Comparison of ENCODE assay signal across 9 mouse cellular contexts in the genomic region with DNA sequence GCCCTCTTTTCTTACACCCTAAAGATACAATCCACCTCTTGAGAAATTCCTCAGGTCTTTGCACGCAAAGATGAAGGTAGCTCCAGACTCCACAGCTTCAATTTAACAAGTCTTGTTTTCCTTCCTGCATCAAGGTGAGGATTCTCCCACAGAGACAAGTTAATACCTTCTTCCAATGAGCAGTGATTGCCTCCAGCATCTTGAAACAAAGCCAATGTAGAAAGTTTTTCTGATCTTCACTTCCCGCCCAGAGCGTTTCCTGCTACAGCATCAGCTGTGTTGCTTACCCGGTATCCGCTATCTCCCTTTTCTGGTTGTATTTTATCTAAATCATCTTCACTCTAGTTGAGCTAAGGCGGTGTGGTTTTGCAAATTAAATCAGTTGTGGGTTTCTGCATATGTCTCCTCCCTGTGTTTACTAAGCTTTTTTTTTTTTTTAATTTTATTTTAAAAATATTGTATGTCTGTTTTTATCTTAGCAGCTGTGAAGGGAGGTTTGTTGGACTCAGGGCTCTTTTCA. TPM values are rescaled to one million over a fixed set of nuclear protein-coding genes. Genes with fewer than 3 reads are reported as not detected.
DNase-seq lines count a peak whose midpoint lies in the region; ATAC-seq and TF ChIP-seq lines count a peak whose summit lies in the region.
"Had no signal": no experiment of that assay in that cellular context is flagged by ENCODE, and none has a peak within 500 bp of the region (broad histone marks: within the 10 kb centered on the region; RNA-seq: fewer than 3 reads in every experiment).

No protein-coding gene starts in this region.

- H3K36me3 ChIP-seq in embryonic facial prominence, embryonic 15.5 days = no peaks in the 10 kb centered on the region
- no peaks in the 10 kb centered on the region for H3K36me3 ChIP-seq in midbrain, postnatal 0 days (ENCODE audit: insufficient read depth, low read length)

- no peaks in the 10 kb centered on the region for H3K9me3 ChIP-seq in embryonic facial prominence, embryonic 15.5 days (replicated peaks)
- no peaks in the 10 kb centered on the region for H3K9me3 ChIP-seq in midbrain, postnatal 0 days (ENCODE audit: low read length)

- DNase-seq in lung, postnatal 36 days = peak; percentile 34
- DNase-seq in lung, adult 18-20 months = no peak
- DNase-seq in thymus, postnatal 4 days = peak; percentile 58
- no peak for DNase-seq in midbrain, postnatal 0 days (ENCODE audit: low spot score)
- DNase-seq in urinary bladder, postnatal 25 days (ENCODE audit: low spot score) = no peak
- DNase-seq: left cerebral cortex, postnatal 4 days had no signal

- H3K4me1 ChIP-seq in embryonic facial prominence, embryonic 15.5 days = no peaks in the 10 kb centered on the region
- H3K4me1 ChIP-seq in midbrain, postnatal 0 days (ENCODE audit: insufficient read depth, low read length) = 0 out of 2 replicates have a peak, but pooled peaks cover 3% of the 10 kb centered on the region

- H3K27ac ChIP-seq in embryonic facial prominence, embryonic 15.5 days (replicated peaks) = no peak overlapping the region
- no peak overlapping the region for H3K27ac ChIP-seq in midbrain, postnatal 0 days (ENCODE audit: low read depth, low read length)

- 56% methylated on average over 6 of the region's 6 CpGs for WGBS in embryonic facial prominence, embryonic 15.5 days
- 88% methylated on average over 6 of the region's 6 CpGs for WGBS in midbrain, postnatal 0 days

- no peak overlapping the region for H3K9ac ChIP-seq in embryonic facial prominence, embryonic 15.5 days
- H3K9ac ChIP-seq in midbrain, postnatal 0 days (replicated peaks; ENCODE audit: low read length, poor library complexity, severe bottlenecking) = no peak overlapping the region

- no peak for TF ChIP-seq CTCF in midbrain, postnatal 0 days (IDR thresholded peaks at IDR 0.05)

- ATAC-seq in embryonic facial prominence, embryonic 15.5 days (ENCODE audit: insufficient number of reproducible peaks, low FRiP score, low TSS enrichment, low read depth) = no peak
- ATAC-seq in megakaryocyte, adult 5-6 weeks (ENCODE audit: poor library complexity, severe bottlenecking) = 0 out of 2 replicates have a peak, but pooled peaks have one; percentile 13
- no peak for ATAC-seq in midbrain, postnatal 0 days (ENCODE audit: low FRiP score)

- H3K4me3 ChIP-seq in embryonic facial prominence, embryonic 15.5 days (replicated peaks) = no peak overlapping the region
- no peak overlapping the region for H3K4me3 ChIP-seq in midbrain, postnatal 0 days (ENCODE audit: low read depth, low read length)

- H3K27me3 ChIP-seq in embryonic facial prominence, embryonic 15.5 days = no peaks in the 10 kb centered on the region
- H3K27me3 ChIP-seq in midbrain, postnatal 0 days (ENCODE audit: insufficient read depth, low read length) = no peaks in the 10 kb centered on the region

- H3K4me2 ChIP-seq in embryonic facial prominence, embryonic 15.5 days (replicated peaks) = 0 out of 2 replicates have a peak overlapping the region, but pooled peaks have one; percentile 6
- no peak overlapping the region for H3K4me2 ChIP-seq in midbrain, postnatal 0 days (ENCODE audit: low read depth, low read length, poor library complexity, severe bottlenecking)

RNA-seq across cellular contexts. Expression of gene Prkcq, which starts 21.3 kb away (rescaled TPM):
- 6.9 and 7.1 TPM in 2 replicates for polyA plus RNA-seq in embryonic facial prominence, embryonic 15.5 days (2015; fragmentation: Nextera tagmentation; extraction: Ambion mirVana)
- 3.2 and 4.3 TPM in 2 replicates for total RNA-seq in megakaryocyte, adult 5-6 weeks (2015)
- 3.5 and 3.9 TPM in 2 replicates for total RNA-seq in megakaryocyte, adult 5-6 weeks (2017)
- 6.9 and 8.2 TPM in 2 replicates for total RNA-seq in midbrain, postnatal 0 days (2014; rRNA removed)
- 7.1 and 8.4 TPM in 2 replicates for polyA plus RNA-seq in midbrain, postnatal 0 days (2015; fragmentation: Nextera tagmentation; extraction: Ambion mirVana)
- polyA plus RNA-seq: erythroblast, embryonic 14.5 days had no signal

Comparison
In these comparisons a context has a peak if more than half of its experiments do, and no peak if none do; other contexts are left out.
1. DNase-seq: peak in lung, postnatal 36 days (single experiment) and thymus, postnatal 4 days (single experiment); none in lung, adult 18-20 months (0 of 2), midbrain, postnatal 0 days (single experiment) and urinary bladder, postnatal 25 days (single experiment).